Mouse (Mus musculus) ovary, adult 10 weeks (tissue): ENCODE results near the gene Slc15a1. TPM values are rescaled to one million over a fixed set of nuclear protein-coding genes. Genes with fewer than 3 reads are reported as not detected.

Source experiments
- polyA plus RNA-seq: library from polyadenylated mRNA; stranded (reverse); fragments of 350-450 nt; fragmentation: Illumina TruSeq; extraction: RNeasy Lipid Tissue Mini Kit (QIAGEN cat#74804); gene quantifications from one replicate; pipeline ENCODE4 v1.2.3, GENCODE M21; 2014

The Slc15a1 gene
- 2.7 TPM for polyA plus RNA-seq

GRCm38 (mm10) chr14:121504781-121505484 lies at the start of gene Slc15a1:
Gene Slc15a1, minus strand, starts transcription at chr14:121505252.

Other genes starting within 250 kb of the Slc15a1 start
- gene Stk24, start 125.2 kb downstream of the Slc15a1 start, polyA plus RNA-seq = 316 TPM